Mouse (Mus musculus): Measurements from ENCODE around the gene Mrpl17. TPM values are rescaled to one million over a fixed set of nuclear protein-coding genes. Genes with fewer than 3 reads are reported as not detected.

The Mrpl17 gene
- polyA plus RNA-seq, 2 experiments = 136 to 222 TPM

DNA sequence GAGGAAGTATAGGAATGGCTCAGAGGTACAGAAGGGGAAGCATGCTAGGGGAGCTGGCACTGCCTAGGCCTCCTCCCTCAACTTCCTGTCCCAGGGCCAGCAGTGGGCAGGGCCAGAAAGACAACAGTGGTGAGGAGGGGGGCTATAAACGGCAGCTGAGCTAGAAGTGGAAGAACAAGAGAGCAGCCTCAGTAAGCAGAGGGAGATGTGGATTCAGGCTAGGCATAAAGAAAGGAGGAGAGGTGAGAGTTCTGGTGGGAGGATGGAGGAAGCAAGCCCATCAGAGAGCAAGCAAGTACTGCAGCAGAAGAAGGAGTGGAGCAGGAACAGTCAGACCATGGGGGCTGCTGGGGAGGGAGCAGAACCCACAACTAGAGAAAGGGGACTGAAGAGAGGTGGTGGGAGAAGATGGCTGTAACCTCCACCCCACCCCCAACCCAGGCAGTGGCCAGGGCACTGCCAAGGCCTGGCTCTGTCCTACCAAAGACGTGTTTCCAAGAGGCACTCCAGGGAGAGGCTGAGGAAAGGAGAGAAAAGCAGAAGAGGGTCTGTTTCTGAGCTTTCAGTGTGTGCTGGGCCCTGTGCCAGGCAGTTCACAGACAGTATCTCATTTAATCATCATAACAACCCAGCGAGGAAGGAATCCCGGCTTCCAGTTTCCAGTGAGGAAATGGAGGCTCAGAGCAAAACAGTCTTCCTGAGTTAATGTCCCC lies 32.2 kb downstream of the Mrpl17 start:
- H3K9me3 ChIP-seq (ENCODE audit: control insufficient read depth, low read length) = no peaks in the 10 kb centered on the region
- ATAC-seq (ENCODE audit: insufficient read depth) (0 out of 2 replicates have a peak, but pooled peaks have one; percentile 14), DNase-seq (ENCODE audit: low read depth in 3 of 3, low spot score in 3 of 3) (no peak)
- no peaks in the 10 kb centered on the region for H3K36me3 ChIP-seq (replicated peaks; ENCODE audit: control insufficient read depth, insufficient read depth, low read depth)
- no peak overlapping the region for H3K4me3 ChIP-seq (ENCODE audit: insufficient read depth in 1 of 2, low read depth in 2 of 2, low read length in 2 of 2)
- WGBS (ENCODE audit: insufficient replicate concordance) = 14% methylated on average over 4 of the region's 4 CpGs
- H3K27ac ChIP-seq = no peak overlapping the region
- H3K4me1 ChIP-seq (replicated peaks; ENCODE audit: control insufficient read depth in 2 of 2, insufficient read depth in 2 of 2, low read length in 1 of 2) = no peaks in the 10 kb centered on the region; a peak in 1 of 4 replicates
- no peak overlapping the region for H3K9ac ChIP-seq (replicated peaks)
- no peak overlapping the region for H3K4me2 ChIP-seq (ENCODE audit: low read depth)
- TF ChIP-seq CTCF (IDR thresholded peaks at IDR 0.05; ENCODE audit: low read depth) (no peak), EP300 (IDR thresholded peaks at IDR 0.05; ENCODE audit: low read depth) (no peak)
- no peaks in the 10 kb centered on the region for H3K27me3 ChIP-seq (ENCODE audit: control insufficient read depth, insufficient read depth, low read length)

DNA sequence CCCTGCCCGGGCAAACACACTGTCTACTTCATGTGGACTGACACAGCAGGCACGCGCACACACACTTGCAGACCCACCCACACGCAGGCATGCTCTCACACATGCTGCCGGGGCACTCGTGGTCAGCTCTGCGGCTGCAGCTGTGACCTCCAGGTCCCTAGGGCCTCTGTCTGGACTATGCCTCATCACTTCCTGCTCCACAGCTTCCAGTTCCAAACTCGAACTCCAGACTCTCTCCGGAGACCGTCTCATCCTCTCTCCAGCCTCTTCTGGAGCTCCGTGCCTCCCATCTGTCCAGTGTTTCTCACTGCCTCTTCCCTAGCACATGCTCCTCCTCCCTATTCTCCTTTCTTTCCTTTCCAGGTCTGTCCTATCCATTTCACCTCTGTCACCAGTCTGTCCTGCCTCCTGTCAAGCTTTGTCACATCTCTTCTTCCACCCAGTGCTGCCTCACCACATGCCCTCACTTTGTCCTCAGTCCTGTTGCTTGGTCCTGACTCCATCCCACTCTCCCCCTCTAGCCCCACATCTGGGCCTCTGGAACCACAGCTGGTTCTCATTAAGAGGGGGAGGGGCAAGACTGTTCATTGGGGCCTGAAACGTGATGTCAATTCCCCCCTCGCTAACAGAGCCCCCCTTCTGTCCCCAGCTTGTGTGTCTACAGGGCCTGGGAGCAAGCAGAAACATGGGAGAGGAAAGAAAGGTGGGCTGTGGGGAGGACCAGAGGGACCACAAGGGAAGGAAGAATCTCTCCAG lies 32.9 kb downstream of the Mrpl17 start:
- H3K4me1 ChIP-seq (replicated peaks; ENCODE audit: control insufficient read depth in 2 of 2, insufficient read depth in 2 of 2, low read length in 1 of 2) = no peaks in the 10 kb centered on the region; a peak in 1 of 4 replicates
- H3K9ac ChIP-seq (replicated peaks) = no peak overlapping the region
- H3K4me2 ChIP-seq (ENCODE audit: low read depth) = 0 out of 2 replicates have a peak overlapping the region, but pooled peaks have one; percentile 6
- H3K4me3 ChIP-seq (ENCODE audit: insufficient read depth in 1 of 2, low read depth in 2 of 2, low read length in 2 of 2) = no peak overlapping the region
- WGBS (ENCODE audit: insufficient replicate concordance) = 31% methylated on average over 13 of the region's 13 CpGs
- ATAC-seq (ENCODE audit: insufficient read depth) (peak; percentile 21; the same call in 1 of the 2 replicates), DNase-seq (ENCODE audit: low read depth in 3 of 3, low spot score in 3 of 3) (no peak)
- H3K9me3 ChIP-seq (ENCODE audit: control insufficient read depth, low read length) = no peaks in the 10 kb centered on the region
- no peaks in the 10 kb centered on the region for H3K27me3 ChIP-seq (ENCODE audit: control insufficient read depth, insufficient read depth, low read length)
- no peaks in the 10 kb centered on the region for H3K36me3 ChIP-seq (replicated peaks; ENCODE audit: control insufficient read depth, insufficient read depth, low read depth)
- TF ChIP-seq CTCF (IDR thresholded peaks at IDR 0.05; ENCODE audit: low read depth) (no peak), EP300 (IDR thresholded peaks at IDR 0.05; ENCODE audit: low read depth) (no peak)
- no peak overlapping the region for H3K27ac ChIP-seq

DNA sequence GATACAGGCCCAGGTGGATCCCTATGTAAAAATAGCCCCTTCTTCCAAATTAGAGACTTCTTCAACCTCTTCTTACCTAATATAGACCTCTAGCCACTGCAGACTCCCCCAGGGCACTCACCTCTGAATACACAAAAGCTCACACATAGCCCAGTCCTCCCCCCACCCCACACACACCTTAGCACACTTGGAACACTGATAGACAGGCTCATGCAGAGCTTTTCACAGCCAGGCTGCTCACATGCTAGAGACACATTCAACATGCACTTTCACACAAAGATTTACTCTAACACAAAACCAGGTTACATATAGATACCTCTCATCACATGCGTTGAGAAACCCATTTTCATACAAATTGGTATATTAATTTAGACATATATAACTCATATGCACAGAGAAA lies 33.6 kb downstream of the Mrpl17 start:
- Histone ChIP-seq H3K9me3 (ENCODE audit: control insufficient read depth, low read length) (no peaks in the 10 kb centered on the region), H3K4me2 (ENCODE audit: low read depth) (no peak overlapping the region), H3K27me3 (ENCODE audit: control insufficient read depth, insufficient read depth, low read length) (no peaks in the 10 kb centered on the region), H3K27ac (no peak overlapping the region), H3K4me1 (replicated peaks; ENCODE audit: control insufficient read depth in 2 of 2, insufficient read depth in 2 of 2, low read length in 1 of 2) (no peaks in the 10 kb centered on the region; a peak in 1 of 4 replicates), H3K9ac (replicated peaks) (no peak overlapping the region), H3K4me3 (ENCODE audit: insufficient read depth in 1 of 2, low read depth in 2 of 2, low read length in 2 of 2) (no peak overlapping the region), H3K36me3 (replicated peaks; ENCODE audit: control insufficient read depth, insufficient read depth, low read depth) (no peaks in the 10 kb centered on the region)
- ATAC-seq (ENCODE audit: insufficient read depth) = no peak
- WGBS (ENCODE audit: insufficient replicate concordance) = 54% methylated on average over 1 of the region's 1 CpGs
- no peak for DNase-seq (ENCODE audit: low read depth in 3 of 3, low spot score in 3 of 3)
- TF ChIP-seq CTCF (IDR thresholded peaks at IDR 0.05; ENCODE audit: low read depth) (no peak), EP300 (IDR thresholded peaks at IDR 0.05; ENCODE audit: low read depth) (no peak)

DNA sequence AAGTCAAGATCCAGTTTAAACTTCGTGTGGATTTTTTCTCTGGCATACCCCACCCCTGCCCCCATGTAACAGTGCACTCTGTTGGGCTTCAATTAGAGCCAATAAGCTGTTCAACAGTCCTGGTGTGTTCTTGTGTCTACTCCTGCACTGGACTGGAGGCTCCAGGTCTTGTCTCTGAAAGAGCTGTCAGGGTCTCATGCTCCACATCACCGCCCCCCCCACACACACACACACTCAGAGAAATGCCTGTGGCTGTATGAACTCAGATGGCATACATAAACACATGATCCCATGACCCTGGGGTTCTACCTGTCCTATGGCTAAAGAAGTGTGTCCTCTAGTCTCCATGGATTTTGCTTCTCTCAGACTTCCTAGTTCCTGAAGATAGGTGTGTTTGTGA lies 34.9 kb downstream of the Mrpl17 start:
- no peaks in the 10 kb centered on the region; a peak in 1 of 4 replicates for H3K4me1 ChIP-seq (replicated peaks; ENCODE audit: control insufficient read depth in 2 of 2, insufficient read depth in 2 of 2, low read length in 1 of 2)
- H3K4me2 ChIP-seq (ENCODE audit: low read depth) = no peak overlapping the region
- no peaks in the 10 kb centered on the region for H3K36me3 ChIP-seq (replicated peaks; ENCODE audit: control insufficient read depth, insufficient read depth, low read depth)
- 57% methylated on average over 2 of the region's 2 CpGs for WGBS (ENCODE audit: insufficient replicate concordance)
- no peaks in the 10 kb centered on the region for H3K9me3 ChIP-seq (ENCODE audit: control insufficient read depth, low read length)
- no peak for ATAC-seq (ENCODE audit: insufficient read depth)
- H3K4me3 ChIP-seq (ENCODE audit: insufficient read depth in 1 of 2, low read depth in 2 of 2, low read length in 2 of 2) = no peak overlapping the region
- H3K9ac ChIP-seq (replicated peaks) = no peak overlapping the region
- DNase-seq (ENCODE audit: low read depth in 3 of 3, low spot score in 3 of 3) = no peak
- TF ChIP-seq CTCF (IDR thresholded peaks at IDR 0.05; ENCODE audit: low read depth) (no peak), EP300 (IDR thresholded peaks at IDR 0.05; ENCODE audit: low read depth) (no peak)
- H3K27me3 ChIP-seq (ENCODE audit: control insufficient read depth, insufficient read depth, low read length) = no peaks in the 10 kb centered on the region
- no peak overlapping the region for H3K27ac ChIP-seq

DNA sequence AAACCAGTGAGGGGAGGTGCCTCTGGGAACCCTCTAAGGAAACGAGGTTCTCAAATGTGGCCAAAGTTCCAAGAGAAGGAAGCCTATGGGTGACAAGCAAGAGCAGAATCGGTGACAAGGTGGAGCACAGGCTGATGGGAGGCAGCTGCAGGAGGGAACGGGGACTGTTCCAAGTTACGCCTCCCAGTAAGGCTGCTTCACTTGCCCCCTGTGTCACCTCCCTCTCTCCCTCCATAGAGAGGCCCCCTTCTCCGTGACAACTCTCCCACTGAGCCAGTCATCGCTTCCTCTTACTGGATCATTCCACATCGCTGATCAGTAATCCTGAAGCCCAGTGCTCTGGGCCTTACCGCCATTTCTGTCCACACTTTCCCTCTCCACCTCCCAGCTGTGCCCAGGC lies 36.2 kb downstream of the Mrpl17 start:
- 59% methylated on average over 8 of the region's 8 CpGs for WGBS (ENCODE audit: insufficient replicate concordance)
- no peaks in the 10 kb centered on the region for H3K36me3 ChIP-seq (replicated peaks; ENCODE audit: control insufficient read depth, insufficient read depth, low read depth)
- ATAC-seq (ENCODE audit: insufficient read depth) (no peak), DNase-seq (ENCODE audit: low read depth in 3 of 3, low spot score in 3 of 3) (no peak)
- H3K9ac ChIP-seq (replicated peaks) = no peak overlapping the region
- TF ChIP-seq EP300 (IDR thresholded peaks at IDR 0.05; ENCODE audit: low read depth) (no peak), CTCF (IDR thresholded peaks at IDR 0.05; ENCODE audit: low read depth) (no peak)
- H3K4me2 ChIP-seq (ENCODE audit: low read depth) = no peak overlapping the region
- H3K27ac ChIP-seq = no peak overlapping the region
- H3K4me1 ChIP-seq (replicated peaks; ENCODE audit: control insufficient read depth in 2 of 2, insufficient read depth in 2 of 2, low read length in 1 of 2) = no peaks in the 10 kb centered on the region; a peak in 1 of 4 replicates
- no peak overlapping the region for H3K4me3 ChIP-seq (ENCODE audit: insufficient read depth in 1 of 2, low read depth in 2 of 2, low read length in 2 of 2)
- no peaks in the 10 kb centered on the region for H3K27me3 ChIP-seq (ENCODE audit: control insufficient read depth, insufficient read depth, low read length)
- no peaks in the 10 kb centered on the region for H3K9me3 ChIP-seq (ENCODE audit: control insufficient read depth, low read length)

Data from liver, embryonic 14.5 days (tissue).